Mouse (Mus musculus): ENCODE data around the gene Slc8a2. TPM values are rescaled to one million over a fixed set of nuclear protein-coding genes. Genes with fewer than 3 reads are reported as not detected.

Slc8a2 gene
- 0.25 and 0.42 TPM in 2 replicates for polyA plus RNA-seq (2014; fragmentation: Nextera tagmentation; extraction: Ambion mirVana)

GRCm38 (mm10) chr7:16129421-16129845 is at the start of gene Slc8a2:
Gene Slc8a2 (plus strand): TSS chr7:16129826.
- Histone ChIP-seq H3K4me1 (ENCODE audit: control insufficient read depth, insufficient read depth, low read length) (peaks cover 6% of the 10 kb centered on the region; the same call in 1 of the 2 replicates), H3K27ac (replicated peaks; ENCODE audit: low read depth, low read length) (peak within 1 kb of the TSS; percentile 41; the same call in 1 of the 2 replicates), H3K36me3 (replicated peaks; ENCODE audit: control insufficient read depth, insufficient read depth, low read depth, low read length) (no peaks in the 10 kb centered on the region), H3K27me3 (ENCODE audit: control insufficient read depth, insufficient read depth, low read length) (no peaks in the 10 kb centered on the region), H3K9me3 (replicated peaks; ENCODE audit: control insufficient read depth, low read length) (no peaks in the 10 kb centered on the region), H3K4me2 (ENCODE audit: low read depth, low read length) (peak within 1 kb of the TSS; percentile 82), H3K4me3 (ENCODE audit: low read depth, low read length) (peak within 1 kb of the TSS; percentile 43), H3K9ac (replicated peaks; ENCODE audit: low read length) (peak within 1 kb of the TSS; percentile 41)
- DNase-seq (ENCODE audit: low spot score) (peak; percentile 85), ATAC-seq (replicated peaks; ENCODE audit: insufficient number of reproducible peaks, low FRiP score, low TSS enrichment, low read depth) (no peak)
- 2% methylated on average over 12 of the region's 12 CpGs for WGBS

- Histone ChIP-seq H3K4me2 (ENCODE audit: low read depth, low read length) (no peak overlapping the region), H3K36me3 (replicated peaks; ENCODE audit: control insufficient read depth, insufficient read depth, low read depth, low read length) (no peaks in the 10 kb centered on the region), H3K4me3 (ENCODE audit: low read depth, low read length) (no peak overlapping the region), H3K9ac (replicated peaks; ENCODE audit: low read length) (no peak overlapping the region), H3K4me1 (ENCODE audit: control insufficient read depth, insufficient read depth, low read length) (no peaks in the 10 kb centered on the region), H3K27me3 (ENCODE audit: control insufficient read depth, insufficient read depth, low read length) (no peaks in the 10 kb centered on the region), H3K27ac (replicated peaks; ENCODE audit: low read depth, low read length) (no peak overlapping the region), H3K9me3 (replicated peaks; ENCODE audit: control insufficient read depth, low read length) (no peaks in the 10 kb centered on the region)
- ATAC-seq (replicated peaks; ENCODE audit: insufficient number of reproducible peaks, low FRiP score, low TSS enrichment, low read depth) = no peak
- 69% methylated on average over 1 of the region's 1 CpGs for WGBS
- no peak for DNase-seq (ENCODE audit: low spot score)
Observed at GRCm38 (mm10) chr7:16079947-16080346, 49.7 kb upstream of the Slc8a2 start.

DNA sequence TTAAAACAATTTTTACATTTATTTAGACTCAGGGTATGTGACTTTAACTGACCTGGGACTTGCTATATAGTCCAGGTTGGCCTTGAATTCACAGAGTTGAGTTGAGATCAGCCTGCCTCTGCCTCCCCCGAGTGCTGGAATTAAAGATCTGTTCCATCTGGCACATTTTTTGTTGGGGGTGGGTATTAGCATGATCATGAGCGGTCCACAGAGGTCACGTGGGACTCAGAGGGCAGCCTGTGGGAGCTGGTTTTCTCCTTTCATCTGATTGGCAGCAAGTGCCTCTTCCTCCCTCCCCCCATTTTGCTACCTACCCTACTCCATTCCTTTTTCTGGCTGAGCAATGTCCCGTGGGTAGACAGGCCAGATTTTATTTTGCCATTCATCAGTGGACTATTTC is 49.0 kb upstream of the Slc8a2 start:
- no peaks in the 10 kb centered on the region for H3K27me3 ChIP-seq (ENCODE audit: control insufficient read depth, insufficient read depth, low read length)
- no peaks in the 10 kb centered on the region for H3K9me3 ChIP-seq (replicated peaks; ENCODE audit: control insufficient read depth, low read length)
- H3K36me3 ChIP-seq (replicated peaks; ENCODE audit: control insufficient read depth, insufficient read depth, low read depth, low read length) = no peaks in the 10 kb centered on the region
- no peak overlapping the region for H3K27ac ChIP-seq (replicated peaks; ENCODE audit: low read depth, low read length)
- DNase-seq (ENCODE audit: low spot score) = no peak
- no peak overlapping the region for H3K9ac ChIP-seq (replicated peaks; ENCODE audit: low read length)
- H3K4me3 ChIP-seq (ENCODE audit: low read depth, low read length) = no peak overlapping the region
- WGBS = 71% methylated on average over 4 of the region's 4 CpGs
- no peak for ATAC-seq (replicated peaks; ENCODE audit: insufficient number of reproducible peaks, low FRiP score, low TSS enrichment, low read depth)
- no peak overlapping the region for H3K4me2 ChIP-seq (ENCODE audit: low read depth, low read length)
- no peaks in the 10 kb centered on the region for H3K4me1 ChIP-seq (ENCODE audit: control insufficient read depth, insufficient read depth, low read length)

DNA sequence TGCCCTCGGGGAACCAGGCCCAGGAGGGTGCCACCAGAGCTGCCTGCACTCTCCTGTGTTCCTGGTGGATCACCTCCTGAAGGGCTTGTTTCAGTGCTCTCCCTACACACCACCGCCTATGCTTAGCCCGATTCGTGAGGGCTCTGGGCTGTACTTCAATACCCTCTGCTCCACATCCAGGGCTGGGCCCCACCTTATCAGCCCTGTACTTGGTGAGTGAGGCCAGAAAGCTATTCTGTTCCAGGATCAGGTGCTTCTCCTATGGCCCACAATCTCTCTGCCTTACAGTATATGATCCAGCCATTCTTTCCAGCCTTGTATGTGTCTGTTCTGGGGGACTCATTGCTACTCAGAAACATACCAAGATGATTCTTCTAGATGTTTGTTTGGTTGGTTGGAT is 46.3 kb upstream of the Slc8a2 start:
- Histone ChIP-seq H3K27me3 (ENCODE audit: control insufficient read depth, insufficient read depth, low read length) (no peaks in the 10 kb centered on the region), H3K4me1 (ENCODE audit: control insufficient read depth, insufficient read depth, low read length) (no peaks in the 10 kb centered on the region), H3K4me2 (ENCODE audit: low read depth, low read length) (no peak overlapping the region), H3K4me3 (ENCODE audit: low read depth, low read length) (no peak overlapping the region), H3K27ac (replicated peaks; ENCODE audit: low read depth, low read length) (no peak overlapping the region), H3K9ac (replicated peaks; ENCODE audit: low read length) (no peak overlapping the region), H3K9me3 (replicated peaks; ENCODE audit: control insufficient read depth, low read length) (no peaks in the 10 kb centered on the region), H3K36me3 (replicated peaks; ENCODE audit: control insufficient read depth, insufficient read depth, low read depth, low read length) (no peaks in the 10 kb centered on the region)
- ATAC-seq (replicated peaks; ENCODE audit: insufficient number of reproducible peaks, low FRiP score, low TSS enrichment, low read depth) = no peak
- WGBS = 47% methylated on average over 4 of the region's 4 CpGs
- DNase-seq (ENCODE audit: low spot score) = no peak

DNA sequence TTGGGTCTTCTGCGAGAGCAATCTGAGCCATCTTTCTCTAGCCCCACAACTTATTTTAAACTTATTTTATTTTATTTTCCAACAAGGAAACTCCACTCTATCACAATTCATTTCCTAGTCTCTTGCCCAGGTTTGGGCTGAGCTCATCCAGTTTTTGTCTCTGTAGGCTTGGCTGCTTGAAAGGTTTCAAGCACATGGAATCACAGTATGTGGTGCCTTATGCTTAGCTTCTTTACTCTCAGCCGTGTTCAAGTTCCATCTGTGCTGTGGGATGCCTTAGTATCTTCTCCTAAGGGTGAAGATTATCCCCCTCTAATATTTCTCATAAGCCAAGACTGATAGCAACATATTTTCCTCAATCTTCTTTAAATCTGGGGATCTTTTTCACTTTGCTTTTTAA is 42.0 kb upstream of the Slc8a2 start:
- no peaks in the 10 kb centered on the region for H3K27me3 ChIP-seq (ENCODE audit: control insufficient read depth, insufficient read depth, low read length)
- 75% methylated on average over 2 of the region's 2 CpGs for WGBS
- no peak overlapping the region for H3K4me3 ChIP-seq (ENCODE audit: low read depth, low read length)
- no peak overlapping the region for H3K4me2 ChIP-seq (ENCODE audit: low read depth, low read length)
- DNase-seq (ENCODE audit: low spot score) (no peak), ATAC-seq (replicated peaks; ENCODE audit: insufficient number of reproducible peaks, low FRiP score, low TSS enrichment, low read depth) (no peak)
- no peak overlapping the region for H3K27ac ChIP-seq (replicated peaks; ENCODE audit: low read depth, low read length)
- H3K9me3 ChIP-seq (replicated peaks; ENCODE audit: control insufficient read depth, low read length) = no peaks in the 10 kb centered on the region
- no peaks in the 10 kb centered on the region for H3K36me3 ChIP-seq (replicated peaks; ENCODE audit: control insufficient read depth, insufficient read depth, low read depth, low read length)
- no peak overlapping the region for H3K9ac ChIP-seq (replicated peaks; ENCODE audit: low read length)
- H3K4me1 ChIP-seq (ENCODE audit: control insufficient read depth, insufficient read depth, low read length) = no peaks in the 10 kb centered on the region

DNA sequence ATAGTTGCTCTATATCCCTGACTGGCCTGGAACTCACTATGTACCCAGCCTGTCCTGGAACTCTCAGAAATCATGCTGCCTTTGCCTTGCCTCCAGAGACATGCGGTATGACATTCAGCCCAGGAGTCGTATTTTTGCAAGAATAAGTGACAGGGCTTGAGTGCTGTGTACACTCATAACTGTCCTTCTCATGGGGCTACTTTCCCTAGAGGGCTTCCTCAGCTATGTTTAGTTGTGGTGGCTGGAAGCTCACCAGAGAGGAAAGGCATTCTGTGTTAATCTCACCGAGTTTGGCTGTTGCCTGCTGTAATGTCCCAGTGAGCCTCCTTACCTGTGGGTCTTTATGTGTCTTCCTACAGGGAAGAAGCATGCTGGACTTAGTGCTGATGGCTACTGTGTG is 35.0 kb upstream of the Slc8a2 start:
- Histone ChIP-seq H3K27ac (replicated peaks; ENCODE audit: low read depth, low read length) (no peak overlapping the region), H3K27me3 (ENCODE audit: control insufficient read depth, insufficient read depth, low read length) (no peaks in the 10 kb centered on the region), H3K36me3 (replicated peaks; ENCODE audit: control insufficient read depth, insufficient read depth, low read depth, low read length) (no peaks in the 10 kb centered on the region), H3K9me3 (replicated peaks; ENCODE audit: control insufficient read depth, low read length) (no peaks in the 10 kb centered on the region), H3K9ac (replicated peaks; ENCODE audit: low read length) (no peak overlapping the region), H3K4me2 (ENCODE audit: low read depth, low read length) (no peak overlapping the region), H3K4me3 (ENCODE audit: low read depth, low read length) (no peak overlapping the region), H3K4me1 (ENCODE audit: control insufficient read depth, insufficient read depth, low read length) (peaks cover 2% of the 10 kb centered on the region)
- no peak for DNase-seq (ENCODE audit: low spot score)
- no peak for ATAC-seq (replicated peaks; ENCODE audit: insufficient number of reproducible peaks, low FRiP score, low TSS enrichment, low read depth)
- 85% methylated on average over 3 of the region's 3 CpGs for WGBS

GRCm38 (mm10) chr7:16098021-16099017 is 31.3 kb upstream of the Slc8a2 start, which contains the start of gene Napa:
Gene Napa (plus strand): TSS chr7:16098458.
- DNase-seq (ENCODE audit: low spot score) (peak; percentile 100), ATAC-seq (replicated peaks; ENCODE audit: insufficient number of reproducible peaks, low FRiP score, low TSS enrichment, low read depth) (peak; percentile 98)
- Histone ChIP-seq H3K9ac (replicated peaks; ENCODE audit: low read length) (peak within 1 kb of the TSS; percentile 96), H3K27ac (replicated peaks; ENCODE audit: low read depth, low read length) (0 out of 2 replicates have a peak within 1 kb of the TSS, but pooled peaks have one; percentile 22), H3K27me3 (ENCODE audit: control insufficient read depth, insufficient read depth, low read length) (no peaks in the 10 kb centered on the region), H3K9me3 (replicated peaks; ENCODE audit: control insufficient read depth, low read length) (no peaks in the 10 kb centered on the region), H3K4me1 (ENCODE audit: control insufficient read depth, insufficient read depth, low read length) (peaks cover 5% of the 10 kb centered on the region), H3K4me3 (ENCODE audit: low read depth, low read length) (peak within 1 kb of the TSS; percentile 76), H3K36me3 (replicated peaks; ENCODE audit: control insufficient read depth, insufficient read depth, low read depth, low read length) (no peaks in the 10 kb centered on the region; the same call in 1 of the 2 replicates), H3K4me2 (ENCODE audit: low read depth, low read length) (peak within 1 kb of the TSS; percentile 74)
- under 1% methylated on average over 68 of the region's 68 CpGs for WGBS

GRCm38 (mm10) chr7:16099901-16100300 is 29.7 kb upstream of the Slc8a2 start:
- no peaks in the 10 kb centered on the region for H3K9me3 ChIP-seq (replicated peaks; ENCODE audit: control insufficient read depth, low read length)
- peak overlapping the region; percentile 74; the same call in 1 of the 2 replicates for H3K4me2 ChIP-seq (ENCODE audit: low read depth, low read length)
- ATAC-seq (replicated peaks; ENCODE audit: insufficient number of reproducible peaks, low FRiP score, low TSS enrichment, low read depth) = no peak
- no peak for DNase-seq (ENCODE audit: low spot score)
- H3K27ac ChIP-seq (replicated peaks; ENCODE audit: low read depth, low read length) = no peak overlapping the region
- H3K27me3 ChIP-seq (ENCODE audit: control insufficient read depth, insufficient read depth, low read length) = no peaks in the 10 kb centered on the region
- H3K36me3 ChIP-seq (replicated peaks; ENCODE audit: control insufficient read depth, insufficient read depth, low read depth, low read length) = peaks cover 2% of the 10 kb centered on the region
- no peak overlapping the region for H3K4me3 ChIP-seq (ENCODE audit: low read depth, low read length)
- H3K9ac ChIP-seq (replicated peaks; ENCODE audit: low read length) = peak overlapping the region; percentile 3; the same call in 1 of the 2 replicates
- WGBS = 90% methylated on average over 4 of the region's 4 CpGs
- peaks cover 5% of the 10 kb centered on the region for H3K4me1 ChIP-seq (ENCODE audit: control insufficient read depth, insufficient read depth, low read length)

All from embryonic facial prominence, embryonic 11.5 days (tissue).